Mouse (Mus musculus) E14TG2a.4 (cell line): ENCODE measurements around the gene Fam234a.

Experiments
- CTCF ChIP-seq: conservative IDR thresholded peaks from 2 replicates; pipeline ENCODE4 v1.5.1; 2014; ENCODE audit warnings: low read length
- NANOG ChIP-seq: IDR thresholded peaks from 2 replicates; pipeline ENCODE4 v1.6.1; 2014; ENCODE audit warnings: borderline replicate concordance, low read length, mixed read lengths

DNA sequence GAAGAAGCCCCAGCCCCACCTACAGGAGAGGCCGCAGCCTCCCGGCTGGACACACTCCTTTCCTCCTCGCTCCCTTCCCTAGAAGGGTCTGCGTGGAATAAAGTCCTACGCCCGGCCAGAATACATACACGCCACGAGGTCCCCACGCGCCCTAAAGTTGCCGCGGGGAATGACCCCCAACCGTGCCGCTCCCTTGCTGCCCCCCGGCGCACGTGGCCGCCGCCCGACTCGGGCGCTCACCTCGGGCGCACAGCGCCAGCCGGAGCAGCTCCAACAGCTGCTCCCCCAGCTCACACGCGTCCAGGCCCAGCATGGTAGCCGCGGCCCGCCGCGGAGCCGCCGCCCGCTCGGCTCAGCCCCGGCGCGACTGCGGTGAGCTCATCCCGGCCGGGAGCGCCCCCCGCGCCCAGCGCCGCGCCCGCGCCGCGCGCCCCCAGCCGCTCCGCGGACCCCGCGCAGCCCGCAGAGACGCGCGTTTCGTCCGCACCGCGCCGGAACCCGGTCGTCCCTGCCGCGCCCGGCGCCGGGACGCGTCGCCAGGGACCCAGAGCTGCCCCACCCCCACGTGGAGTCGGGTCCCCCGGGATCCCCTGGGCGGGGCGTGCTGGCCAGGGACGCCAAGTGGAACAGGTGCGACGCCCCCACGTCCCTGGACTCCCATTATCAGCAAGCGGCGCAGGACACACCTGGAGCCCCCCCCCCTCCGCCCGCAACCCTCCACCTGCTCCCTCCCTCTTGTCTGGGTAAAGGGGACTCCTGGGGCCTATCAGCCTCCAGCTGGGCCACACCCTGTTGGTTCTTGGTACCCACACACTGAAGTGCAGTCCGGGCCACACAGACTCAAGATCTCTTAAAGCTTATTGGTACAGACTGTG is 43.0 kb downstream of the Fam234a start:
- TF ChIP-seq CTCF (no peak), NANOG (no peak)
